Mouse (Mus musculus) cerebellum, adult 2 months (tissue): ENCODE data around the gene Olfr1033. TPM values are rescaled to one million over a fixed set of nuclear protein-coding genes. Genes with fewer than 3 reads are reported as not detected.
"Not testable (repeated sequence)": the region's sequence is repeated elsewhere in the genome, so short reads cannot be mapped to it uniquely, and the experiment has no call there.

Experiments used
- DNase-seq, 2 experiments: peaks; one replicate each; pipeline ENCODE4 v3.0.0; 2021
- H3K27ac ChIP-seq: fragments of 200-500 bp; 2 replicates; pipeline ENCODE4 v1.5.1; 2012; ENCODE audit warnings: low read length, control low read depth, inconsistent platforms; ENCODE audit not compliant: insufficient read depth
- H3K27me3 ChIP-seq: fragments of 200-500 bp; 2 replicates; pipeline ENCODE4 v1.6.1; 2012; ENCODE audit warnings: inconsistent platforms, mild to moderate bottlenecking, low read length, moderate library complexity; ENCODE audit not compliant: control insufficient read depth, insufficient read depth
- H3K4me1 ChIP-seq: fragments of 200-500 bp; 2 replicates; pipeline ENCODE4 v1.6.1; 2011; ENCODE audit warnings: low read length; ENCODE audit not compliant: control insufficient read depth, insufficient read depth
- H3K4me3 ChIP-seq: fragments of 200-500 bp; replicated peaks from 2 replicates; pipeline ENCODE3; 2011; ENCODE audit warnings: mild to moderate bottlenecking, low read depth, low read length, control low read depth; ENCODE audit not compliant: insufficient read depth
- CTCF ChIP-seq: fragments of 200-500 bp; IDR thresholded peaks from 2 replicates; pipeline ENCODE4 v1.5.1; 2011; ENCODE audit warnings: low read depth, mild to moderate bottlenecking, control low read depth, low read length, moderate library complexity, borderline replicate concordance; ENCODE audit not compliant: insufficient read depth
- POLR2A ChIP-seq: fragments of 200-500 bp; IDR thresholded peaks from 2 replicates; pipeline ENCODE4 v1.6.1; 2011; ENCODE audit warnings: low read length, control low read depth, borderline replicate concordance; ENCODE audit not compliant: insufficient read depth
- WGBS: fragments of 180-500 bp; shearing (Covaris S2); methylation state at CpG from one replicate; pipeline ENCODE4 v1.1.7; 2018; 5-methylcytosine and 5-hydroxymethylcytosine counted together
- polyA plus RNA-seq: library from polyadenylated mRNA; depleted of rRNA; stranded (reverse); fragments of >200 nt; gene quantifications from 2 replicates; pipeline ENCODE4 v1.2.3, GENCODE M21; 2012; rRNA removed

Olfr1033 gene
- polyA plus RNA-seq, 1 experiment, result 0.11 TPM

DNA sequence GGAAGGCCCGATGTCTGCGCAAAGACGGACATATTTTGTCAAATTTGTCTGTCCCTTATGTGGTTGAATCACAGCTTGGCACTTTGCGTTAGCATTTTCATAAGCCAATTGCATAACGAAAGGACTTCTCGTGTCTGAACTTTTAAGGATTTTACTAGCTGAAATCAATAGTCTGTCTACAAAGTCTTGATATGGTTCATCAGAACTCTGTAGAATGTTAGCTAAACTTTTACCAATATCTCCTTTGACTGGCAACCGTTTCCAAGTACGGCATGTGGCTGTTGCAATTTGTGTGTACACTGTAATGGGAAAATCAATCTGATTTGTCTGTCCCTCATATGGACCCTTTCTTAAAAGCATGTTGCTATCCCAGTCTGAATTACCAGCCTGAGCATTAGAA is 49.8 kb downstream of the Olfr1033 start:
- 97% methylated on average over 8 of the region's 8 CpGs for WGBS
- Histone ChIP-seq H3K4me1 (no peaks in the 10 kb centered on the region), H3K4me3 (no peak overlapping the region), H3K27me3 (no peaks in the 10 kb centered on the region), H3K27ac (no peak overlapping the region)
- no peak for TF ChIP-seq POLR2A
- no peak for TF ChIP-seq CTCF
- DNase-seq, result no peak

- not testable (repeated sequence) for H3K4me3 ChIP-seq, H3K27ac ChIP-seq, H3K27me3 ChIP-seq, H3K4me1 ChIP-seq, DNase-seq
These were observed 53.3 kb downstream of the Olfr1033 start, which contains the start of gene Olfr1036 for GRCm38 (mm10) chr2:86073692-86074091. Gene Olfr1036, plus strand, starts transcription at chr2:86073992.

DNA sequence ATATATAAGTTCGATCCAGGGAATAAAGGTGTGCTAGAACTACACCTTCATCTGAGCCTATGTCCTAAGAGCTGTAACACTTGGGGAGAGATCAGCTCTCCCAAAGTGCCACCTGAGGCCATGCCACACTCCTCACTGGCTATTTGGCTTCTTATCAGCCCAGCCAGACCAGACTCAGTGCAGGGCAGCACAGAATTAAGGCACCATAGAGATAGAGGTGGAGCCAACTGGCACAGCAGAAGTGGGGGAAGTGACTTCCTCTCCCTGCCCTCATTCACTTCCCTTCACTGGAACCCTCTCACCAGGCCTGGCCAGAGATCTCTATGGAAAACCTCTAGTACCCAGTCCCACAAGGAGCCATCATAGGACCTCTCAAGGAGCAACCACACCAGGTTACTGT is 60.0 kb downstream of the Olfr1033 start:
- not testable (repeated sequence) for H3K27me3 ChIP-seq, DNase-seq
- WGBS, result 81% methylated on average over 1 of the region's 1 CpGs

DNA sequence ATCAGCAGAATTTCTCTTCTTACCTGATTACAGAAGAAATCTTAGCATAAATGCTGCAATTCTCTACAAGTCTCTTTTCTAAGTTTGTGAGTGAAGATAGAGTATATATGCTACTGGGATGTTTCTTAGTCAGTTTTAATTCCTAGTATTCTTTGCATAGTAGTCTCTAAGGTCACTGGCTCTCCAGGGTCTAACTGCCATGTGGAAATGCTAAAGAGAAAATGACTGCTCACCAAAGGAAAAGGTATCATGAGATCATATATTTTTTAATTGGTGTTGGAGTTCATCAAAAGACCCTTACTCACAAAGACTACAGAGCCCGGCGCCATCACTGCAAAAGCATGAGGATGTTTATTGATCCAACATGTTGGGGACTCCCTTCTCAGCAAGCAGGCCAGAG is 66.9 kb downstream of the Olfr1033 start, which contains the start of gene Olfr1037:
Gene Olfr1037 (minus strand): TSS at position 101 of the 400 bp plus-strand sequence.
- WGBS, result 90% methylated on average over 2 of the region's 2 CpGs

More for the DNA sequence above, 60.0 kb downstream of the Olfr1033 start:
- not testable (repeated sequence) for H3K27ac ChIP-seq, H3K4me3 ChIP-seq, H3K4me1 ChIP-seq

More for the DNA sequence above, 66.9 kb downstream of the Olfr1033 start, which contains the start of gene Olfr1037:
- no peak for DNase-seq
- Histone ChIP-seq H3K4me1 (no peaks in the 10 kb centered on the region), H3K27me3 (no peaks in the 10 kb centered on the region), H3K4me3 (no peak within 1 kb of the TSS), H3K27ac (no peak within 1 kb of the TSS)
- TF ChIP-seq CTCF (no peak), POLR2A (no peak)

Other genes with a start within 250 kb of the Olfr1033 start
- gene Olfr1014, start 247.9 kb upstream of the Olfr1033 start, polyA plus RNA-seq, result not detected in 2 replicates
- not detected in 2 replicates for gene Olfr1015, start 238.6 kb upstream of the Olfr1033 start, polyA plus RNA-seq
- not detected in 2 replicates for gene Olfr1016, start 218.1 kb upstream of the Olfr1033 start, polyA plus RNA-seq
- gene Olfr1018, start 202.2 kb upstream of the Olfr1033 start, polyA plus RNA-seq, result not detected in 2 replicates
- gene Olfr1019, start 175.2 kb upstream of the Olfr1033 start, polyA plus RNA-seq, result not detected in 2 replicates
- gene Olfr1020, start 173.6 kb upstream of the Olfr1033 start, polyA plus RNA-seq, result not detected in 2 replicates
- gene Olfr1022, start 152.0 kb upstream of the Olfr1033 start, polyA plus RNA-seq, result not detected in 2 replicates
- not detected in 2 replicates for gene Olfr1023, start 135.0 kb upstream of the Olfr1033 start, polyA plus RNA-seq
- gene Olfr1024, start 115.6 kb upstream of the Olfr1033 start, polyA plus RNA-seq, result not detected in 2 replicates
- gene Olfr1025-ps1, start 105.4 kb upstream of the Olfr1033 start, polyA plus RNA-seq, result not detected in 2 replicates
- not detected in 2 replicates for gene Olfr1026, start 99.1 kb upstream of the Olfr1033 start, polyA plus RNA-seq
- gene Olfr1028, start 70.2 kb upstream of the Olfr1033 start, polyA plus RNA-seq, result not detected in 2 replicates
- not detected in 2 replicates for gene Olfr1029, start 46.7 kb upstream of the Olfr1033 start, polyA plus RNA-seq
- not detected in 2 replicates for gene Olfr1030, start 41.4 kb upstream of the Olfr1033 start, polyA plus RNA-seq
- not detected in 2 replicates for gene Olfr1031, start 30.3 kb upstream of the Olfr1033 start, polyA plus RNA-seq
- gene Olfr1032, start 15.1 kb upstream of the Olfr1033 start, polyA plus RNA-seq, result not detected in 2 replicates
- gene Olfr1034, start 25.2 kb downstream of the Olfr1033 start, polyA plus RNA-seq, result 0.02 and 0.05 TPM in 2 replicates
- not detected in 2 replicates for gene Olfr1036, start 53.4 kb downstream of the Olfr1033 start, polyA plus RNA-seq
- not detected in 2 replicates for gene Olfr1037, start 66.8 kb downstream of the Olfr1033 start, polyA plus RNA-seq
- not detected in 2 replicates for gene Olfr1039, start 115.3 kb downstream of the Olfr1033 start, polyA plus RNA-seq
- gene Olfr1040, start 126.1 kb downstream of the Olfr1033 start, polyA plus RNA-seq, result not detected in 2 replicates
- gene Olfr1042, start 141.2 kb downstream of the Olfr1033 start, polyA plus RNA-seq, result not detected in 2 replicates
- not detected in 2 replicates for gene Olfr1043, start 146.9 kb downstream of the Olfr1033 start, polyA plus RNA-seq
- gene Olfr1044, start 157.2 kb downstream of the Olfr1033 start, polyA plus RNA-seq, result not detected in 2 replicates
- gene Olfr52, start 165.1 kb downstream of the Olfr1033 start, polyA plus RNA-seq, result not detected in 2 replicates
- not detected in 2 replicates for gene Olfr1045, start 182.4 kb downstream of the Olfr1033 start, polyA plus RNA-seq
- gene Olfr1046, start 198.7 kb downstream of the Olfr1033 start, polyA plus RNA-seq, result not detected in 2 replicates
- not detected in 2 replicates for gene Olfr1047, start 210.8 kb downstream of the Olfr1033 start, polyA plus RNA-seq
- not detected in 2 replicates for gene Olfr1048, start 219.7 kb downstream of the Olfr1033 start, polyA plus RNA-seq
- gene Olfr1049, start 237.7 kb downstream of the Olfr1033 start, polyA plus RNA-seq, result not detected in 2 replicates